Mouse (Mus musculus): ENCODE results near the gene Hormad2. TPM values are rescaled to one million over a fixed set of nuclear protein-coding genes. Genes with fewer than 3 reads are reported as not detected.

Hormad2 gene
- polyA plus RNA-seq, 1 experiment from 2014 or later = 0.21 TPM

GRCm38 (mm10) chr11:4482641-4483040, 41.7 kb upstream of the Hormad2 start:
- Histone ChIP-seq H3K4me2 (replicated peaks; ENCODE audit: low read depth) (no peak overlapping the region), H3K27me3 (replicated peaks; ENCODE audit: control insufficient read depth, insufficient read depth, low read length) (no peaks in the 10 kb centered on the region), H3K9me3 (ENCODE audit: control insufficient read depth) (no peaks in the 10 kb centered on the region), H3K36me3 (ENCODE audit: control insufficient read depth, insufficient read depth) (peaks cover 81% of the 10 kb centered on the region), H3K27ac (ENCODE audit: low read depth, low read length) (no peak overlapping the region), H3K4me1 (replicated peaks; ENCODE audit: control insufficient read depth, insufficient read depth, low read length) (no peaks in the 10 kb centered on the region), H3K9ac (ENCODE audit: low read depth, low read length) (no peak overlapping the region), H3K4me3 (ENCODE audit: low read depth, low read length) (no peak overlapping the region)
- no peak for TF ChIP-seq CTCF (IDR thresholded peaks at IDR 0.05; ENCODE audit: low read depth)
- no peak for ATAC-seq
- WGBS = 86% methylated on average over 5 of the region's 5 CpGs

- no peak for ATAC-seq
- H3K4me3 ChIP-seq (ENCODE audit: low read depth, low read length) = no peak overlapping the region
- H3K36me3 ChIP-seq (ENCODE audit: control insufficient read depth, insufficient read depth) = peaks cover 18% of the 10 kb centered on the region
- H3K27me3 ChIP-seq (replicated peaks; ENCODE audit: control insufficient read depth, insufficient read depth, low read length) = no peaks in the 10 kb centered on the region
- H3K27ac ChIP-seq (ENCODE audit: low read depth, low read length) = no peak overlapping the region
- no peak overlapping the region for H3K4me2 ChIP-seq (replicated peaks; ENCODE audit: low read depth)
- TF ChIP-seq CTCF (IDR thresholded peaks at IDR 0.05; ENCODE audit: low read depth) = no peak
- H3K9me3 ChIP-seq (ENCODE audit: control insufficient read depth) = no peaks in the 10 kb centered on the region
- H3K4me1 ChIP-seq (replicated peaks; ENCODE audit: control insufficient read depth, insufficient read depth, low read length) = no peaks in the 10 kb centered on the region
- H3K9ac ChIP-seq (ENCODE audit: low read depth, low read length) = no peak overlapping the region
- 85% methylated on average over 4 of the region's 4 CpGs for WGBS
Measured at GRCm38 (mm10) chr11:4476184-4476697, 35.3 kb upstream of the Hormad2 start.

GRCm38 (mm10) chr11:4472464-4473179, 31.7 kb upstream of the Hormad2 start:
- Histone ChIP-seq H3K36me3 (ENCODE audit: control insufficient read depth, insufficient read depth) (no peaks in the 10 kb centered on the region), H3K4me1 (replicated peaks; ENCODE audit: control insufficient read depth, insufficient read depth, low read length) (no peaks in the 10 kb centered on the region), H3K4me3 (ENCODE audit: low read depth, low read length) (no peak overlapping the region), H3K27me3 (replicated peaks; ENCODE audit: control insufficient read depth, insufficient read depth, low read length) (no peaks in the 10 kb centered on the region), H3K4me2 (replicated peaks; ENCODE audit: low read depth) (no peak overlapping the region), H3K9me3 (ENCODE audit: control insufficient read depth) (no peaks in the 10 kb centered on the region), H3K27ac (ENCODE audit: low read depth, low read length) (no peak overlapping the region), H3K9ac (ENCODE audit: low read depth, low read length) (no peak overlapping the region)
- 68% methylated on average over 7 of the region's 7 CpGs for WGBS
- no peak for ATAC-seq
- no peak for TF ChIP-seq CTCF (IDR thresholded peaks at IDR 0.05; ENCODE audit: low read depth)

GRCm38 (mm10) chr11:4471734-4472133, 30.8 kb upstream of the Hormad2 start:
- Histone ChIP-seq H3K9ac (ENCODE audit: low read depth, low read length) (no peak overlapping the region), H3K36me3 (ENCODE audit: control insufficient read depth, insufficient read depth) (no peaks in the 10 kb centered on the region), H3K27ac (ENCODE audit: low read depth, low read length) (no peak overlapping the region), H3K27me3 (replicated peaks; ENCODE audit: control insufficient read depth, insufficient read depth, low read length) (no peaks in the 10 kb centered on the region), H3K9me3 (ENCODE audit: control insufficient read depth) (no peaks in the 10 kb centered on the region), H3K4me3 (ENCODE audit: low read depth, low read length) (no peak overlapping the region), H3K4me1 (replicated peaks; ENCODE audit: control insufficient read depth, insufficient read depth, low read length) (no peaks in the 10 kb centered on the region), H3K4me2 (replicated peaks; ENCODE audit: low read depth) (no peak overlapping the region)
- WGBS = 81% methylated on average over 5 of the region's 5 CpGs
- no peak for ATAC-seq
- TF ChIP-seq CTCF (IDR thresholded peaks at IDR 0.05; ENCODE audit: low read depth) = no peak

- no peak for TF ChIP-seq CTCF (IDR thresholded peaks at IDR 0.05; ENCODE audit: low read depth)
- Histone ChIP-seq H3K27me3 (replicated peaks; ENCODE audit: control insufficient read depth, insufficient read depth, low read length) (no peaks in the 10 kb centered on the region), H3K36me3 (ENCODE audit: control insufficient read depth, insufficient read depth) (no peaks in the 10 kb centered on the region), H3K27ac (ENCODE audit: low read depth, low read length) (no peak overlapping the region), H3K4me2 (replicated peaks; ENCODE audit: low read depth) (no peak overlapping the region), H3K9ac (ENCODE audit: low read depth, low read length) (no peak overlapping the region), H3K4me1 (replicated peaks; ENCODE audit: control insufficient read depth, insufficient read depth, low read length) (no peaks in the 10 kb centered on the region), H3K4me3 (ENCODE audit: low read depth, low read length) (no peak overlapping the region), H3K9me3 (ENCODE audit: control insufficient read depth) (no peaks in the 10 kb centered on the region)
- no peak for ATAC-seq
Measured at GRCm38 (mm10) chr11:4471251-4471650, 30.3 kb upstream of the Hormad2 start.

- Histone ChIP-seq H3K36me3 (ENCODE audit: control insufficient read depth, insufficient read depth) (no peaks in the 10 kb centered on the region), H3K4me2 (replicated peaks; ENCODE audit: low read depth) (no peak overlapping the region), H3K9me3 (ENCODE audit: control insufficient read depth) (no peaks in the 10 kb centered on the region), H3K27me3 (replicated peaks; ENCODE audit: control insufficient read depth, insufficient read depth, low read length) (no peaks in the 10 kb centered on the region), H3K27ac (ENCODE audit: low read depth, low read length) (no peak overlapping the region), H3K9ac (ENCODE audit: low read depth, low read length) (no peak overlapping the region), H3K4me1 (replicated peaks; ENCODE audit: control insufficient read depth, insufficient read depth, low read length) (no peaks in the 10 kb centered on the region), H3K4me3 (ENCODE audit: low read depth, low read length) (no peak overlapping the region)
- WGBS = 70% methylated on average over 5 of the region's 5 CpGs
- no peak for ATAC-seq
- peak; percentile 13; the same call in 1 of the 2 replicates for TF ChIP-seq CTCF (IDR thresholded peaks at IDR 0.05; ENCODE audit: low read depth)
Measured at GRCm38 (mm10) chr11:4469091-4469490, 28.2 kb upstream of the Hormad2 start.

Data from intestine, postnatal 0 days (tissue).